Mouse (Mus musculus): ENCODE results near the gene Mst1. TPM values are rescaled to one million over a fixed set of nuclear protein-coding genes. Genes with fewer than 3 reads are reported as not detected.

The Mst1 gene
- polyA plus RNA-seq, 1 experiment from 2014 or later, result 1.8 TPM

GRCm38 (mm10) chr9:108055661-108056237 lies 24.5 kb upstream of the Mst1 start:
- Histone ChIP-seq H3K36me3 (ENCODE audit: control insufficient read depth, insufficient read depth, low read length) (peaks cover 25% of the 10 kb centered on the region), H3K27me3 (ENCODE audit: control insufficient read depth, insufficient read depth, low read length) (no peaks in the 10 kb centered on the region), H3K4me3 (ENCODE audit: low read depth, low read length) (no peak overlapping the region), H3K27ac (ENCODE audit: low read depth, low read length) (no peak overlapping the region), H3K9me3 (replicated peaks; ENCODE audit: control insufficient read depth, low read length) (no peaks in the 10 kb centered on the region), H3K9ac (ENCODE audit: low read depth, low read length) (no peak overlapping the region), H3K4me1 (ENCODE audit: control insufficient read depth, insufficient read depth, low read length) (peaks cover 12% of the 10 kb centered on the region), H3K4me2 (no peak overlapping the region)
- ATAC-seq (replicated peaks; ENCODE audit: insufficient number of reproducible peaks, low FRiP score, low TSS enrichment), result no peak
- WGBS (ENCODE audit: insufficient replicate concordance), result 89% methylated on average over 6 of the region's 6 CpGs

- no peak overlapping the region for H3K4me3 ChIP-seq (ENCODE audit: low read depth, low read length)
- peaks cover 12% of the 10 kb centered on the region for H3K4me1 ChIP-seq (ENCODE audit: control insufficient read depth, insufficient read depth, low read length)
- no peak overlapping the region for H3K4me2 ChIP-seq
- H3K36me3 ChIP-seq (ENCODE audit: control insufficient read depth, insufficient read depth, low read length), result peaks cover 27% of the 10 kb centered on the region
- H3K9me3 ChIP-seq (replicated peaks; ENCODE audit: control insufficient read depth, low read length), result no peaks in the 10 kb centered on the region
- no peak for ATAC-seq (replicated peaks; ENCODE audit: insufficient number of reproducible peaks, low FRiP score, low TSS enrichment)
- H3K27ac ChIP-seq (ENCODE audit: low read depth, low read length), result no peak overlapping the region
- H3K9ac ChIP-seq (ENCODE audit: low read depth, low read length), result no peak overlapping the region
- no peaks in the 10 kb centered on the region for H3K27me3 ChIP-seq (ENCODE audit: control insufficient read depth, insufficient read depth, low read length)
- WGBS (ENCODE audit: insufficient replicate concordance), result 84% methylated on average over 28 of the region's 28 CpGs
Observed at GRCm38 (mm10) chr9:108056361-108057261, 23.6 kb upstream of the Mst1 start.

- Histone ChIP-seq H3K36me3 (ENCODE audit: control insufficient read depth, insufficient read depth, low read length) (peaks cover 27% of the 10 kb centered on the region), H3K9ac (ENCODE audit: low read depth, low read length) (no peak overlapping the region), H3K9me3 (replicated peaks; ENCODE audit: control insufficient read depth, low read length) (no peaks in the 10 kb centered on the region), H3K27ac (ENCODE audit: low read depth, low read length) (no peak overlapping the region), H3K27me3 (ENCODE audit: control insufficient read depth, insufficient read depth, low read length) (no peaks in the 10 kb centered on the region), H3K4me2 (no peak overlapping the region), H3K4me3 (ENCODE audit: low read depth, low read length) (no peak overlapping the region), H3K4me1 (ENCODE audit: control insufficient read depth, insufficient read depth, low read length) (peaks cover 12% of the 10 kb centered on the region)
- no peak for ATAC-seq (replicated peaks; ENCODE audit: insufficient number of reproducible peaks, low FRiP score, low TSS enrichment)
- 91% methylated on average over 5 of the region's 5 CpGs for whole genome bisulfite sequencing (ENCODE audit: insufficient replicate concordance)
Observed at GRCm38 (mm10) chr9:108057262-108057562, 23.0 kb upstream of the Mst1 start.

- Histone ChIP-seq H3K9ac (ENCODE audit: low read depth, low read length) (no peak overlapping the region), H3K4me2 (no peak overlapping the region), H3K4me3 (ENCODE audit: low read depth, low read length) (no peak overlapping the region), H3K27me3 (ENCODE audit: control insufficient read depth, insufficient read depth, low read length) (no peaks in the 10 kb centered on the region), H3K9me3 (replicated peaks; ENCODE audit: control insufficient read depth, low read length) (no peaks in the 10 kb centered on the region), H3K36me3 (ENCODE audit: control insufficient read depth, insufficient read depth, low read length) (peaks cover 31% of the 10 kb centered on the region), H3K27ac (ENCODE audit: low read depth, low read length) (no peak overlapping the region), H3K4me1 (ENCODE audit: control insufficient read depth, insufficient read depth, low read length) (peaks cover 4% of the 10 kb centered on the region)
- ATAC-seq (replicated peaks; ENCODE audit: insufficient number of reproducible peaks, low FRiP score, low TSS enrichment), result no peak
- WGBS (ENCODE audit: insufficient replicate concordance), result 91% methylated on average over 9 of the region's 9 CpGs
Observed at GRCm38 (mm10) chr9:108058291-108058690, 21.9 kb upstream of the Mst1 start.

GRCm38 (mm10) chr9:108062142-108062541 lies 18.1 kb upstream of the Mst1 start:
- Histone ChIP-seq H3K36me3 (ENCODE audit: control insufficient read depth, insufficient read depth, low read length) (peaks cover 15% of the 10 kb centered on the region), H3K9me3 (replicated peaks; ENCODE audit: control insufficient read depth, low read length) (no peaks in the 10 kb centered on the region), H3K27ac (ENCODE audit: low read depth, low read length) (no peak overlapping the region), H3K4me1 (ENCODE audit: control insufficient read depth, insufficient read depth, low read length) (no peaks in the 10 kb centered on the region), H3K4me3 (ENCODE audit: low read depth, low read length) (no peak overlapping the region), H3K27me3 (ENCODE audit: control insufficient read depth, insufficient read depth, low read length) (no peaks in the 10 kb centered on the region), H3K4me2 (no peak overlapping the region), H3K9ac (ENCODE audit: low read depth, low read length) (no peak overlapping the region)
- WGBS (ENCODE audit: insufficient replicate concordance), result 94% methylated on average over 3 of the region's 3 CpGs
- ATAC-seq (replicated peaks; ENCODE audit: insufficient number of reproducible peaks, low FRiP score, low TSS enrichment), result no peak

GRCm38 (mm10) chr9:108063361-108063760 lies 16.9 kb upstream of the Mst1 start:
- Histone ChIP-seq H3K4me2 (no peak overlapping the region), H3K9me3 (replicated peaks; ENCODE audit: control insufficient read depth, low read length) (no peaks in the 10 kb centered on the region), H3K27me3 (ENCODE audit: control insufficient read depth, insufficient read depth, low read length) (no peaks in the 10 kb centered on the region), H3K36me3 (ENCODE audit: control insufficient read depth, insufficient read depth, low read length) (peaks cover 12% of the 10 kb centered on the region), H3K4me3 (ENCODE audit: low read depth, low read length) (no peak overlapping the region), H3K4me1 (ENCODE audit: control insufficient read depth, insufficient read depth, low read length) (0 out of 2 replicates have a peak, but pooled peaks cover 2% of the 10 kb centered on the region), H3K9ac (ENCODE audit: low read depth, low read length) (no peak overlapping the region), H3K27ac (ENCODE audit: low read depth, low read length) (no peak overlapping the region)
- no peak for ATAC-seq (replicated peaks; ENCODE audit: insufficient number of reproducible peaks, low FRiP score, low TSS enrichment)
- WGBS (ENCODE audit: insufficient replicate concordance), result 89% methylated on average over 12 of the region's 12 CpGs

- Histone ChIP-seq H3K27ac (ENCODE audit: low read depth, low read length) (no peak overlapping the region), H3K4me2 (no peak overlapping the region), H3K4me1 (ENCODE audit: control insufficient read depth, insufficient read depth, low read length) (0 out of 2 replicates have a peak, but pooled peaks cover 2% of the 10 kb centered on the region), H3K4me3 (ENCODE audit: low read depth, low read length) (no peak overlapping the region), H3K27me3 (ENCODE audit: control insufficient read depth, insufficient read depth, low read length) (no peaks in the 10 kb centered on the region), H3K36me3 (ENCODE audit: control insufficient read depth, insufficient read depth, low read length) (peaks cover 11% of the 10 kb centered on the region), H3K9ac (ENCODE audit: low read depth, low read length) (no peak overlapping the region), H3K9me3 (replicated peaks; ENCODE audit: control insufficient read depth, low read length) (no peaks in the 10 kb centered on the region)
- 28% methylated on average over 5 of the region's 5 CpGs for WGBS (ENCODE audit: insufficient replicate concordance)
- ATAC-seq (replicated peaks; ENCODE audit: insufficient number of reproducible peaks, low FRiP score, low TSS enrichment), result no peak
Observed at GRCm38 (mm10) chr9:108065491-108066011, 14.7 kb upstream of the Mst1 start.

- no peak overlapping the region for H3K4me2 ChIP-seq
- H3K4me1 ChIP-seq (ENCODE audit: control insufficient read depth, insufficient read depth, low read length), result peaks cover 7% of the 10 kb centered on the region
- WGBS (ENCODE audit: insufficient replicate concordance), result 84% methylated on average over 7 of the region's 7 CpGs
- no peak overlapping the region for H3K4me3 ChIP-seq (ENCODE audit: low read depth, low read length)
- no peak overlapping the region for H3K27ac ChIP-seq (ENCODE audit: low read depth, low read length)
- peaks cover 9% of the 10 kb centered on the region; the same call in 1 of the 2 replicates for H3K36me3 ChIP-seq (ENCODE audit: control insufficient read depth, insufficient read depth, low read length)
- no peak for ATAC-seq (replicated peaks; ENCODE audit: insufficient number of reproducible peaks, low FRiP score, low TSS enrichment)
- H3K27me3 ChIP-seq (ENCODE audit: control insufficient read depth, insufficient read depth, low read length), result no peaks in the 10 kb centered on the region
- no peak overlapping the region for H3K9ac ChIP-seq (ENCODE audit: low read depth, low read length)
- no peaks in the 10 kb centered on the region for H3K9me3 ChIP-seq (replicated peaks; ENCODE audit: control insufficient read depth, low read length)
Observed at GRCm38 (mm10) chr9:108067199-108067598, 13.0 kb upstream of the Mst1 start.
